Mouse (Mus musculus): ENCODE results near the gene Ssc5d. TPM values are rescaled to one million over a fixed set of nuclear protein-coding genes. Genes with fewer than 3 reads are reported as not detected.

The Ssc5d gene
- polyA plus RNA-seq, 1 experiment from 2014 or later: 0.62 TPM

GRCm38 (mm10) chr7:4920496-4920895, 5.1 kb upstream of the Ssc5d start:
- Histone ChIP-seq H3K27me3 (no peaks in the 10 kb centered on the region), H3K36me3 (peaks cover 43% of the 10 kb centered on the region), H3K9me3 (no peaks in the 10 kb centered on the region), H3K4me2 (no peak overlapping the region), H3K4me3 (no peak overlapping the region), H3K9ac (no peak overlapping the region), H3K4me1 (peaks cover 56% of the 10 kb centered on the region), H3K27ac (no peak overlapping the region)
- ATAC-seq (ENCODE audit: insufficient number of reproducible peaks, insufficient read depth, low FRiP score, low TSS enrichment, low read depth): no peak
- WGBS: 93% methylated on average over 19 of the region's 19 CpGs

GRCm38 (mm10) chr7:4920976-4921823, 4.4 kb upstream of the Ssc5d start:
- Histone ChIP-seq H3K4me2 (no peak overlapping the region), H3K27ac (peak overlapping the region; percentile 69), H3K27me3 (no peaks in the 10 kb centered on the region), H3K9me3 (no peaks in the 10 kb centered on the region), H3K36me3 (peaks cover 43% of the 10 kb centered on the region), H3K4me3 (no peak overlapping the region), H3K4me1 (peaks cover 60% of the 10 kb centered on the region), H3K9ac (peak overlapping the region; percentile 36)
- WGBS: 63% methylated on average over 23 of the region's 23 CpGs
- no peak for ATAC-seq (ENCODE audit: insufficient number of reproducible peaks, insufficient read depth, low FRiP score, low TSS enrichment, low read depth)

DNA sequence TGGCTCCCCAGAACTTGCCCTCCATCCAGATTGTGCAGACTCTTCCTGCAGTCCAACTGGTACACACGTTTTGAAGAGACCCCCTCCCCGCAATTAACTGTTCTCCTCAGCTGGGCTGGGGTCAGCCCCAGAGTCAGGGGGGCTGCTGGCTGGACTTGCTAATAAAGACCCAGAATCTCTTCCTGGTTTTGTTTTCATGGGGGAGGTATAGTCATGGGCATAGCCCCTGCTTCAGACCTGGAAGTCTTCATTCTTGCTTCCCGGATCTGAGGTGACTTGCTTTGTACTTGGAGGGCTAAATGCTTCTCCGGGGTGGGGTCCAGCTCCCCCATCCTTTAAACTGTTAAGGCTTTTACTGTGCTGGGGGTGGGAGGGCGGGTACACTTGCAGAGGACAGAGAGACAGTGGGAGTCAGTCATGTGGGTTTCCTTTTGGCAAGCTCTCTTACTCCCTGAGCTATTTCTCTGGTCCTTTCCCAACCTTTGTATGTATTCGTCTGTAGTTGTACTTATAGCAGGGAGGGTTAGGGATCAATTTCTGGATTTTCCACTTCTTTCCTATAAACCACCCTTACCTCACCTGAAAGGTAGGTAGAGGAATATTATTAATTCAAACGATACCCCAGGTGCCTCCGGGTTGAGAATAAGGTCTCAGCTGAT, 3.6 kb upstream of the Ssc5d start, which contains the start of gene Nat14:
TSS of gene Nat14 (plus strand) at position 205 of the 659 bp plus-strand sequence.
- Histone ChIP-seq H3K4me3 (peak within 1 kb of the TSS; percentile 41), H3K4me2 (peak within 1 kb of the TSS; percentile 80), H3K36me3 (peaks cover 43% of the 10 kb centered on the region), H3K4me1 (peaks cover 57% of the 10 kb centered on the region), H3K9ac (peak within 1 kb of the TSS; percentile 58), H3K9me3 (no peaks in the 10 kb centered on the region), H3K27ac (peak within 1 kb of the TSS; percentile 90), H3K27me3 (no peaks in the 10 kb centered on the region)
- WGBS: 33% methylated on average over 8 of the region's 8 CpGs
- no peak for ATAC-seq (ENCODE audit: insufficient number of reproducible peaks, insufficient read depth, low FRiP score, low TSS enrichment, low read depth)

DNA sequence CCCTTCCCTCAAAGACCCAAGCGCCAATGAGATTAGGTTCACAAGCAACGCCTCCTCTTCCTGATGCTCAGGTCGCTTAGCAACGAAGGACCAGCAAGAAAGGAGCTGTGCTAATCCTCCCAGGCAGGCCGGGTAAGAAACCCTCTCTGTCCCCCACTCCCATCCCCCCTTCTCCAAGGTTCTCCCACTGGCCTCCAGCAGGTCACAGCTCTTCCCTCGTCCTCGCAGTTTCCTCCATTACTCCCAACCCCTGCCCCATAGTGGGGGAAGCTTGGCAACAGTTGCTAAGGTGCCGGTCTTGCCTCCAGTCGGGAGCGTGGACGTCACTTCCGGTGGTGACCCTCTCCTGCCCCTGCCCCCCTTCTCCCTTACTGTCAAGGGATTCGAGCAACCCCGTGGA, 3.1 kb upstream of the Ssc5d start:
- Histone ChIP-seq H3K27me3 (no peaks in the 10 kb centered on the region), H3K4me3 (peak overlapping the region; percentile 41), H3K4me1 (peaks cover 56% of the 10 kb centered on the region), H3K9ac (peak overlapping the region; percentile 58), H3K36me3 (peaks cover 39% of the 10 kb centered on the region), H3K27ac (peak overlapping the region; percentile 90), H3K9me3 (no peaks in the 10 kb centered on the region), H3K4me2 (peak overlapping the region; percentile 80)
- peak; percentile 33; the same call in 1 of the 2 replicates for ATAC-seq (ENCODE audit: insufficient number of reproducible peaks, insufficient read depth, low FRiP score, low TSS enrichment, low read depth)
- whole genome bisulfite sequencing: under 1% methylated on average over 14 of the region's 14 CpGs

DNA sequence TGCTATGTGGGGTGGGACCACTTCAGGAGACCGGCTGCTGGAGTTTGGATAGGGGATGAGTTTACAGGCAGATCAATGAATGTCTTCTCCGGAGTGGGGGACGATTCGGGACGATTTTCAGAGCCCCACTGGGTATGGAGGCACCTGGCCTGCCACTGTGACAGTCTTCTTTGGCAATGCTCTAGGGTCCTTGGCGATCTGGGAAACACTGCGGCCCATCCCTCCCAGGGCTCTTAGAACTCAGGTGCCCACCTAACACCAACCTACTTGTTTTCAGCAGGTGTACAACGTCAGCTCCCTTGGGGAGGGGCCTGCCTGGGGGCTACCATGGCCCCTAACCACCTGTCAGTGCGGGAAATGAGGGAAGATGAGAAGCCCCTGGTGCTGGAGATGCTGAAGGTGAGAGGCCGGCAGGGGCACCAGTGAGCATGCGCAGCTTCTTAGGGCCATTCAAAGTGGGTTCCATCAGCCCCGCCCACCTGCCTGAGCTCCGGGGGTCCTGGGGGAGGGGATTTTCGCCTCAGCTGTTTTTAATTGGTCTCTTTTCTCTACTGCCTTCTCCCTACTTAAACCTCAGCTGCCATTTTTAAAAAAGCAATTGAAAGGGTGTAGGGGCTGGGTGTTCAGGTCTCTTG, 2.5 kb upstream of the Ssc5d start:
- peak overlapping the region; percentile 58 for H3K9ac ChIP-seq
- peaks cover 34% of the 10 kb centered on the region for H3K36me3 ChIP-seq
- ATAC-seq (ENCODE audit: insufficient number of reproducible peaks, insufficient read depth, low FRiP score, low TSS enrichment, low read depth): no peak
- H3K27me3 ChIP-seq: no peaks in the 10 kb centered on the region
- 0% methylated on average over 14 of the region's 14 CpGs for WGBS
- H3K4me1 ChIP-seq: peaks cover 56% of the 10 kb centered on the region
- no peaks in the 10 kb centered on the region for H3K9me3 ChIP-seq
- H3K4me2 ChIP-seq: peak overlapping the region; percentile 80
- peak overlapping the region; percentile 90 for H3K27ac ChIP-seq
- H3K4me3 ChIP-seq: peak overlapping the region; percentile 41

- Histone ChIP-seq H3K4me1 (peaks cover 56% of the 10 kb centered on the region), H3K4me3 (peak overlapping the region; percentile 41), H3K4me2 (peak overlapping the region; percentile 80), H3K9me3 (no peaks in the 10 kb centered on the region), H3K36me3 (peaks cover 26% of the 10 kb centered on the region), H3K27ac (peak overlapping the region; percentile 90), H3K27me3 (no peaks in the 10 kb centered on the region), H3K9ac (peak overlapping the region; percentile 72)
- 5% methylated on average over 37 of the region's 37 CpGs for WGBS
- 0 out of 2 replicates have a peak, but pooled peaks have one; percentile 4 for ATAC-seq (ENCODE audit: insufficient number of reproducible peaks, insufficient read depth, low FRiP score, low TSS enrichment, low read depth)
These were observed 1.8 kb upstream of the Ssc5d start for GRCm38 (mm10) chr7:4923586-4924364.

DNA sequence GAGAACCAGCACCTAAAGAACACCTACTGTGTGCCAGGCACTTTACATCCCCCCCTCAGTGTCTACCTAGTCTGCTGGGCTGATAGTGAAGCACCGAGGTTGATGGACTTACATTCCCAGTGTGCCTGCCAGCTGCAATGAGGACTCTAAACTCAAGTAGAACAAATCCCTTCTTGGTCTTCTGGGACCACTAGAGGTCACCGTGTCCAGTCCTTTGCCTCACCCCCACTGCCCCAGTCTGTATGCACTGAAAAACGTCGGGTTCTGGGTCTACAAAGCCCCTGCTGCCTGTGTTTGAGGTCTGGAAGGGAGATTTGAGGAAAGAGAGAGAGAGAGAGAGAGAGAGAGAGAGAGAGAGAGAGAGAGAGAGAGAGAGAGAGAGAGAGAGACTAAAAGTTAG, 1.1 kb upstream of the Ssc5d start:
- peak overlapping the region; percentile 41; the same call in 1 of the 2 replicates for H3K4me3 ChIP-seq
- peak overlapping the region; percentile 72 for H3K9ac ChIP-seq
- H3K4me1 ChIP-seq: peaks cover 56% of the 10 kb centered on the region

DNA sequence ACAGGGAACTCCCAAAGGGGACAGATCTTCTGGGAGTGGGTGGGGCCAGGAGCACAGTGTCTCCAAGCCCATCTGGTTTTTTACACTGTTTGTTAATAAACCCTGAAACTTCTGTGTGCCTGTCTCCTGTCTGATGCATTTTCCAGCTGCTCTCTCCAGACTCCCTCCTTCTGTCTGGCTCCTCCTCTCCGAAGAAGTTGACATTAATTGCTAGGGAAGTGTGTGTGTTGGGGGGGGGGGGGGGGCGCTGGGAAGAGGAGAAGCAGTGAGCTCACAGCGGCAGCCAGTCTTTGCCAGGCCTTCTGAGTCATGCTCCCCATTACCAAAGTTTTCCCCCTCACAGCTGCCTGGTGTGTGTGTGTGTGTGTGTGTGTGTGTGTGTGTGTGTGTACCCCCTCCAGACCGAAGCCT, 689 bp upstream of the Ssc5d start:
- H3K9ac ChIP-seq: peak overlapping the region; percentile 72
- no peaks in the 10 kb centered on the region for H3K9me3 ChIP-seq
- peaks cover 15% of the 10 kb centered on the region for H3K36me3 ChIP-seq
- H3K4me3 ChIP-seq: no peak overlapping the region
- no peak; the same call in 1 of the 2 replicates for ATAC-seq (ENCODE audit: insufficient number of reproducible peaks, insufficient read depth, low FRiP score, low TSS enrichment, low read depth)
- H3K4me1 ChIP-seq: peaks cover 56% of the 10 kb centered on the region
- peak overlapping the region; percentile 80 for H3K4me2 ChIP-seq
- H3K27me3 ChIP-seq: no peaks in the 10 kb centered on the region
- H3K27ac ChIP-seq: peak overlapping the region; percentile 90
- WGBS: 8% methylated on average over 2 of the region's 4 CpGs

More for the DNA sequence above, 1.1 kb upstream of the Ssc5d start:
- Histone ChIP-seq H3K9me3 (no peaks in the 10 kb centered on the region), H3K27ac (peak overlapping the region; percentile 90), H3K4me2 (peak overlapping the region; percentile 80), H3K36me3 (peaks cover 19% of the 10 kb centered on the region), H3K27me3 (no peaks in the 10 kb centered on the region)
- ATAC-seq (ENCODE audit: insufficient number of reproducible peaks, insufficient read depth, low FRiP score, low TSS enrichment, low read depth): no peak
- WGBS: 4% methylated on average over 4 of the region's 4 CpGs

GRCm38 (mm10) chr7:4926849-4927248, 1.3 kb downstream of the Ssc5d start:
- Histone ChIP-seq H3K9me3 (no peaks in the 10 kb centered on the region), H3K27ac (no peak overlapping the region), H3K4me1 (peaks cover 47% of the 10 kb centered on the region), H3K27me3 (no peaks in the 10 kb centered on the region), H3K4me3 (no peak overlapping the region), H3K4me2 (no peak overlapping the region), H3K9ac (no peak overlapping the region), H3K36me3 (no peaks in the 10 kb centered on the region)
- 75% methylated on average over 16 of the region's 16 CpGs for WGBS
- no peak for ATAC-seq (ENCODE audit: insufficient number of reproducible peaks, insufficient read depth, low FRiP score, low TSS enrichment, low read depth)

GRCm38 (mm10) chr7:4927711-4928110, 2.1 kb downstream of the Ssc5d start:
- H3K27ac ChIP-seq: no peak overlapping the region
- no peaks in the 10 kb centered on the region for H3K9me3 ChIP-seq
- 61% methylated on average over 8 of the region's 8 CpGs for WGBS
- no peak for ATAC-seq (ENCODE audit: insufficient number of reproducible peaks, insufficient read depth, low FRiP score, low TSS enrichment, low read depth)
- no peak overlapping the region for H3K4me3 ChIP-seq
- no peaks in the 10 kb centered on the region for H3K27me3 ChIP-seq
- no peak overlapping the region for H3K4me2 ChIP-seq
- no peaks in the 10 kb centered on the region for H3K36me3 ChIP-seq
- peaks cover 39% of the 10 kb centered on the region for H3K4me1 ChIP-seq
- H3K9ac ChIP-seq: no peak overlapping the region

- no peak overlapping the region for H3K4me2 ChIP-seq
- H3K9me3 ChIP-seq: no peaks in the 10 kb centered on the region
- ATAC-seq (ENCODE audit: insufficient number of reproducible peaks, insufficient read depth, low FRiP score, low TSS enrichment, low read depth): no peak
- H3K4me1 ChIP-seq: peaks cover 33% of the 10 kb centered on the region
- no peak overlapping the region for H3K9ac ChIP-seq
- 86% methylated on average over 17 of the region's 17 CpGs for WGBS
- no peaks in the 10 kb centered on the region for H3K27me3 ChIP-seq
- H3K4me3 ChIP-seq: no peak overlapping the region
- no peaks in the 10 kb centered on the region for H3K36me3 ChIP-seq
- no peak overlapping the region for H3K27ac ChIP-seq
These were observed 2.7 kb downstream of the Ssc5d start for GRCm38 (mm10) chr7:4928323-4928722.

Data from embryonic facial prominence, embryonic 13.5 days (tissue).